Mouse (Mus musculus): Measurements from ENCODE around the gene Mtnr1b. TPM values are rescaled to one million over a fixed set of nuclear protein-coding genes. Genes with fewer than 3 reads are reported as not detected.

The Mtnr1b gene
- not detected for polyA plus RNA-seq (2012; fragmentation: generic; extraction: Trizol)
- long read RNA-seq, experiment 1 = 0 reads
- long read RNA-seq, experiment 2 = 0 reads

GRCm38 (mm10) chr9:15874506-15875160, at the start of gene Mtnr1b:
Mtnr1b (minus strand) TSS chr9:15874556.
- Histone ChIP-seq H3K36me3 (ENCODE audit: control insufficient read depth, insufficient read depth) (no peaks in the 10 kb centered on the region), H3K79me3 (ENCODE audit: low read depth) (no peaks in the 10 kb centered on the region), H3K27me3 (ENCODE audit: control insufficient read depth, insufficient read depth, insufficient read length) (no peaks in the 10 kb centered on the region), H3ac (ENCODE audit: control insufficient read depth, insufficient read length, low read depth) (no peak within 1 kb of the TSS), H3K4me3 (ENCODE audit: insufficient read depth, poor library complexity, severe bottlenecking) (no peak within 1 kb of the TSS), H3K79me2 (ENCODE audit: control insufficient read depth, insufficient read depth) (no peaks in the 10 kb centered on the region)
- TF ChIP-seq MYOG (IDR thresholded peaks at IDR 0.05; ENCODE audit: control insufficient read depth, extremely low read depth, insufficient read length) (no peak), MYOD1 (IDR thresholded peaks at IDR 0.05; ENCODE audit: control insufficient read depth, insufficient read length, low read depth) (no peak), USF1 (IDR thresholded peaks at IDR 0.05; ENCODE audit: low read depth) (no peak), FOSL1 (IDR thresholded peaks at IDR 0.05; ENCODE audit: insufficient read depth, low read length, poor library complexity, severe bottlenecking) (no peak)

- Histone ChIP-seq H3K27me3 (ENCODE audit: control insufficient read depth, insufficient read depth, insufficient read length) (no peaks in the 10 kb centered on the region), H3K36me3 (ENCODE audit: control insufficient read depth, insufficient read depth) (no peaks in the 10 kb centered on the region), H3ac (ENCODE audit: control insufficient read depth, insufficient read length, low read depth) (no peak overlapping the region), H3K79me3 (ENCODE audit: low read depth) (no peaks in the 10 kb centered on the region), H3K79me2 (ENCODE audit: control insufficient read depth, insufficient read depth) (no peaks in the 10 kb centered on the region), H3K4me3 (ENCODE audit: insufficient read depth, poor library complexity, severe bottlenecking) (no peak overlapping the region)
- TF ChIP-seq CTCF (IDR thresholded peaks at IDR 0.05; ENCODE audit: control insufficient read depth, insufficient read depth, insufficient read length) (no peak), CEBPB (IDR thresholded peaks at IDR 0.05; ENCODE audit: low read depth) (no peak)
Measured at GRCm38 (mm10) chr9:15920271-15920670, 45.9 kb upstream of the Mtnr1b start.

- TF ChIP-seq MYOD1 (IDR thresholded peaks at IDR 0.05; ENCODE audit: control insufficient read depth, insufficient read length, low read depth) (no peak), MAX (IDR thresholded peaks at IDR 0.05) (no peak), CEBPB (IDR thresholded peaks at IDR 0.05; ENCODE audit: low read depth) (no peak), FOSL1 (IDR thresholded peaks at IDR 0.05; ENCODE audit: insufficient read depth, low read length, poor library complexity, severe bottlenecking) (no peak)
- H3K79me2 ChIP-seq (ENCODE audit: control insufficient read depth, insufficient read depth) = no peaks in the 10 kb centered on the region
- no peaks in the 10 kb centered on the region for H3K79me3 ChIP-seq (ENCODE audit: low read depth)
- no peaks in the 10 kb centered on the region for H3K27me3 ChIP-seq (ENCODE audit: control insufficient read depth, insufficient read depth, insufficient read length)
- H3K4me3 ChIP-seq (ENCODE audit: insufficient read depth, poor library complexity, severe bottlenecking) = no peak overlapping the region
- H3ac ChIP-seq (ENCODE audit: control insufficient read depth, insufficient read length, low read depth) = no peak overlapping the region
- no peaks in the 10 kb centered on the region for H3K36me3 ChIP-seq (ENCODE audit: control insufficient read depth, insufficient read depth)
Measured at GRCm38 (mm10) chr9:15919373-15920005, 45.1 kb upstream of the Mtnr1b start.

- Histone ChIP-seq H3K4me3 (ENCODE audit: insufficient read depth, poor library complexity, severe bottlenecking) (no peak overlapping the region), H3ac (ENCODE audit: control insufficient read depth, insufficient read length, low read depth) (no peak overlapping the region), H3K27me3 (ENCODE audit: control insufficient read depth, insufficient read depth, insufficient read length) (no peaks in the 10 kb centered on the region), H3K79me3 (ENCODE audit: low read depth) (no peaks in the 10 kb centered on the region), H3K79me2 (ENCODE audit: control insufficient read depth, insufficient read depth) (no peaks in the 10 kb centered on the region), H3K36me3 (ENCODE audit: control insufficient read depth, insufficient read depth) (no peaks in the 10 kb centered on the region)
- TF ChIP-seq USF1 (IDR thresholded peaks at IDR 0.05; ENCODE audit: low read depth) = no peak
- TF ChIP-seq FOSL1 (IDR thresholded peaks at IDR 0.05; ENCODE audit: insufficient read depth, low read length, poor library complexity, severe bottlenecking) = no peak
- no peak for TF ChIP-seq MYOD1 (IDR thresholded peaks at IDR 0.05; ENCODE audit: control insufficient read depth, insufficient read length, low read depth)
- TF ChIP-seq CEBPB (IDR thresholded peaks at IDR 0.05; ENCODE audit: low read depth) = no peak
- TF ChIP-seq CTCF (IDR thresholded peaks at IDR 0.05; ENCODE audit: control insufficient read depth, insufficient read depth, insufficient read length) = no peak
- no peak for TF ChIP-seq MYOG (IDR thresholded peaks at IDR 0.05; ENCODE audit: control insufficient read depth, extremely low read depth, insufficient read length)
- TF ChIP-seq MAX (IDR thresholded peaks at IDR 0.05) = no peak
Measured at GRCm38 (mm10) chr9:15916600-15916999, 42.2 kb upstream of the Mtnr1b start.

GRCm38 (mm10) chr9:15912735-15913134, 38.4 kb upstream of the Mtnr1b start:
- Histone ChIP-seq H3K36me3 (ENCODE audit: control insufficient read depth, insufficient read depth) (no peaks in the 10 kb centered on the region), H3K27me3 (ENCODE audit: control insufficient read depth, insufficient read depth, insufficient read length) (no peaks in the 10 kb centered on the region), H3K79me2 (ENCODE audit: control insufficient read depth, insufficient read depth) (no peaks in the 10 kb centered on the region), H3ac (ENCODE audit: control insufficient read depth, insufficient read length, low read depth) (no peak overlapping the region), H3K79me3 (ENCODE audit: low read depth) (no peaks in the 10 kb centered on the region), H3K4me3 (ENCODE audit: insufficient read depth, poor library complexity, severe bottlenecking) (no peak overlapping the region)
- no peak for TF ChIP-seq MYOD1 (IDR thresholded peaks at IDR 0.05; ENCODE audit: control insufficient read depth, insufficient read length, low read depth)
- no peak for TF ChIP-seq MAX (IDR thresholded peaks at IDR 0.05)
- no peak for TF ChIP-seq USF1 (IDR thresholded peaks at IDR 0.05; ENCODE audit: low read depth)
- no peak for TF ChIP-seq MYOG (IDR thresholded peaks at IDR 0.05; ENCODE audit: control insufficient read depth, extremely low read depth, insufficient read length)
- no peak for TF ChIP-seq CEBPB (IDR thresholded peaks at IDR 0.05; ENCODE audit: low read depth)
- no peak for TF ChIP-seq CTCF (IDR thresholded peaks at IDR 0.05; ENCODE audit: control insufficient read depth, insufficient read depth, insufficient read length)
- TF ChIP-seq FOSL1 (IDR thresholded peaks at IDR 0.05; ENCODE audit: insufficient read depth, low read length, poor library complexity, severe bottlenecking) = no peak

Data from C2C12 (cell line).